In genomic region chr17:71483418-71484060, GRCm38 (mm10) we compare ENCODE assay signal across 17 mouse cellular contexts. TPM values are rescaled to one million over a fixed set of nuclear protein-coding genes. Genes with fewer than 3 reads are reported as not detected.
DNase-seq lines count a peak whose midpoint lies in the region; TF ChIP-seq lines count a peak whose summit lies in the region.
"Had no signal": no experiment of that assay in that cellular context is flagged by ENCODE, and none has a peak within 500 bp of the region (broad histone marks: within the 10 kb centered on the region; RNA-seq: fewer than 3 reads in every experiment).

No protein-coding gene starts in this region.

- no peaks in the 10 kb centered on the region for H3K27me3 ChIP-seq in spleen, adult 2 months (ENCODE audit: control insufficient read depth, insufficient read depth, low read length)
- no peaks in the 10 kb centered on the region for H3K27me3 ChIP-seq in cerebellum, adult 2 months (ENCODE audit: control insufficient read depth, insufficient read depth, low read length)
- H3K27me3 ChIP-seq: embryonic facial prominence, embryonic 13.5 days; midbrain, embryonic 13.5 days had no signal

- peak overlapping the region; percentile 58 for H3K27ac ChIP-seq in spleen, adult 2 months (ENCODE audit: insufficient read depth, low read length)
- H3K27ac ChIP-seq in cerebellum, adult 2 months (ENCODE audit: insufficient read depth, low read length) = no peak overlapping the region
- H3K27ac ChIP-seq: embryonic facial prominence, embryonic 13.5 days; layer of hippocampus, adult 2 months; macrophage; midbrain, embryonic 13.5 days had no signal

- no peak for TF ChIP-seq POLR2A in spleen, adult 2 months (IDR thresholded peaks at IDR 0.05; ENCODE audit: low read depth, low read length)
- no peak for TF ChIP-seq POLR2A in cerebellum, adult 2 months (IDR thresholded peaks at IDR 0.05; ENCODE audit: borderline replicate concordance, insufficient read depth, low read length)

- peaks cover 25% of the 10 kb centered on the region for H3K4me1 ChIP-seq in spleen, adult 2 months (ENCODE audit: control insufficient read depth, insufficient read depth, insufficient read length)
- H3K4me1 ChIP-seq in cerebellum, adult 2 months (ENCODE audit: control insufficient read depth, insufficient read depth, low read length) = no peaks in the 10 kb centered on the region
- H3K4me1 ChIP-seq: midbrain, embryonic 13.5 days had no signal

- H3K36me3 ChIP-seq in spleen, adult 2 months (ENCODE audit: control insufficient read depth, insufficient read depth, low read length) = no peaks in the 10 kb centered on the region
- H3K36me3 ChIP-seq: embryonic facial prominence, embryonic 13.5 days; midbrain, embryonic 13.5 days had no signal

- 81% methylated on average over 7 of the region's 7 CpGs for WGBS in spleen, adult 2 months
- WGBS in cerebellum, adult 2 months = 89% methylated on average over 7 of the region's 7 CpGs

- H3K4me3 ChIP-seq in spleen, adult 2 months (ENCODE audit: extremely low read depth, insufficient read depth, insufficient read length) = no peak overlapping the region
- no peak overlapping the region for H3K4me3 ChIP-seq in cerebellum, adult 2 months (replicated peaks; ENCODE audit: insufficient read depth, low read depth, low read length)
- H3K4me3 ChIP-seq: embryonic facial prominence, embryonic 13.5 days; layer of hippocampus, adult 2 months; midbrain, embryonic 13.5 days had no signal

- DNase-seq in spleen, adult 2 months (ENCODE audit: low read depth in 1 of 2, low spot score in 2 of 2) = no peak
- DNase-seq in spleen, adult 18-20 months = no peak
- peak; percentile 36 to 48 for DNase-seq in kidney, adult 8-10 months
- DNase-seq in kidney, postnatal 4 days = peak; percentile 10 to 23
- DNase-seq in cerebellum, adult 2 months = no peak
- DNase-seq in cerebellum, adult 11-12 months = no peak
- no peak for DNase-seq in embryo, embryonic 11 days
- DNase-seq: adrenal gland, adult 2 months; cerebellum, adult 18-20 months; gastrocnemius, postnatal 10 days; lung, adult 2 months; retina, postnatal 1 day; thymus, adult 2 months had no signal

- no peak for TF ChIP-seq CTCF in spleen, adult 2 months (IDR thresholded peaks at IDR 0.05; ENCODE audit: extremely low read depth, insufficient read depth, insufficient read length, insufficient replicate concordance)
- TF ChIP-seq CTCF in cerebellum, adult 2 months (IDR thresholded peaks at IDR 0.05; ENCODE audit: borderline replicate concordance, insufficient read depth, low read depth, low read length) = no peak

RNA-seq across cellular contexts. Expression of gene Smchd1, which starts 8.4 kb away (rescaled TPM):
- polyA plus RNA-seq in spleen, adult 2 months (2012; rRNA removed) = 12.3 and 14.3 TPM in 2 replicates
- polyA plus RNA-seq in cerebellum, adult 2 months (2012; rRNA removed) = 24.6 and 26.4 TPM in 2 replicates

RNA-seq across cellular contexts. Expression of gene Gm4707, which starts 23.8 kb away (rescaled TPM):
- polyA plus RNA-seq in spleen, adult 2 months (2012; rRNA removed) = 1.5 and 1.7 TPM in 2 replicates
- polyA plus RNA-seq in cerebellum, adult 2 months (2012; rRNA removed) = 2.0 and 2.2 TPM in 2 replicates

RNA-seq across cellular contexts. Expression of gene Ndc80, which starts 43.1 kb away (rescaled TPM):
- 0.46 and 0.48 TPM in 2 replicates for polyA plus RNA-seq in spleen, adult 2 months (2012; rRNA removed)
- 0.19 TPM in 1 of 2 replicates, not detected in the other for polyA plus RNA-seq in cerebellum, adult 2 months (2012; rRNA removed)
- polyA plus RNA-seq: adrenal gland, adult 2 months had no signal

Comparison
In these comparisons a context has a peak if more than half of its experiments do, and no peak if none do; other contexts are left out.
1. DNase-seq: peak in kidney, adult 8-10 months (2 of 2) and kidney, postnatal 4 days (2 of 2); none in spleen, adult 2 months (0 of 2), spleen, adult 18-20 months (0 of 2), cerebellum, adult 2 months (0 of 2), cerebellum, adult 11-12 months (single experiment) and embryo, embryonic 11 days (single experiment).